Mouse (Mus musculus) heart, postnatal 4 days (tissue): ENCODE measurements around the gene Cryl1. TPM values are rescaled to one million over a fixed set of nuclear protein-coding genes. Genes with fewer than 3 reads are reported as not detected.

ENCODE experiments used
- DNase-seq: peaks from one replicate; pipeline ENCODE4 v3.0.0; 2021
- total RNA-seq, 2 experiments: library from RNA; stranded (reverse); gene quantifications; 2 replicates each; pipeline ENCODE4 v1.2.3; 2021

The Cryl1 gene
- total RNA-seq, 2 experiments from 2014 or later: 9.3 to 9.6 TPM

DNA sequence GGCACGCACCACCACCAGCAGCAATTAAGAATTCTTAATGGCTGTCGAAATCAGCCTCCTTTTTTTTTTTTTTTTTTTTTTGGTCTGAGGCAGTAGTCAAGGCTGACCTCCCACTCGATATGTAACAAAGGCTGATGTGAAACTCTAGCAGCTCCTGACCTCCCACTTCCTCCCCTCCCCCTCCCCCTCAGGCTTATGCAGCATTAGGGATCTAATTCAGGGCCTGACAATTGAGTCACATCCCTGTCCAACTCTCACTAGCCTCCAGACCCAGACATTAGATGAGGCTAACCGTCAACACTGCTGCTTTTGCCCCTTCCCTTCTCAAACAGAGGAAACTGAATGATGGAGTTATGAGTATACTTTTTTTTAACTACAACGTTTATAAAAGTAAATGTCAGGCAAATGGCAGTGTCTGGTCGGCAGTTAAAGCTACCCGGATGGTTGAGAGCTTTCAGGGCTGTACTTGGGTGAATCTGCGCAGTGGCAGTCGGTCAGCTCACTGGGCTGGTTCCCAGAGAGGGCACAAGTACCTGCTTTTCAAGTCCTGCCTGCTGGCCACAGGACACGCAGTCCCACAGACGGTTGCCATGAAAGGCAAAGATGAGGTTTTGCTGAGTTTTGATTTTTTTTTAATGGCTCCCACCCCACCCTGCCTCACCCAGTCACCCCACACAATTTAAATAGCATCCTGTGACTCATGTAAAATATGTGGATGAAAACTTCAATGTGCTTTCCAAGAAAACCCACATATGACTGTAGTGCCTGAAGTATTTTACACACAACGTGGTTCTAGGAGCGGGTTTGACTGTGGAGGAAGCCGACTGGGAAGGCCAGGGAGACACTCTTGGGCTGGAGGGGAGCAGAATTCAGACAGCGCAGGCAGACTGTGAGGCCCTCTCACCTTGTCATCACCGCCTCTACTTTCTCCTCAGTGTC is 81.4 kb downstream of the Cryl1 start:
- no peak for DNase-seq

DNA sequence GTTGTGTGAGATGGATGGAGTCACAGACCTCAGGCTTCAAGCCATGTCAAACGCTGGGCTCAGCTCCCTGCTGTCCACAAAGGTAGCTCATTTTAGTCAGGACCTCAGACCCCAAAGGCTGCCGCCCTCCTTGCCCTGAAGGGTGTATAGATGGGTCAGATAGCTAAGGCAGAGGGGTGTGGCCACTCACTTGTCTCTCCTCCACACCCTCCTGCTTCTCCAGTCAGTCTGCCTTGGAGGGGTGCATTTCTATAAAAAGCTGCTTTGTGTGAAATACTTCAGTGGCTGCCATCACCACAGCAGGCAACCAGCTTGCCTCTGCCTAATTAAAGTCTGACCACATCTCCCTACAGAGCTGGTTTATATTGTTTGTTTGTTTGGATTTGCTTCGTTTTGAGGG is 82.4 kb downstream of the Cryl1 start:
- no peak for DNase-seq

DNA sequence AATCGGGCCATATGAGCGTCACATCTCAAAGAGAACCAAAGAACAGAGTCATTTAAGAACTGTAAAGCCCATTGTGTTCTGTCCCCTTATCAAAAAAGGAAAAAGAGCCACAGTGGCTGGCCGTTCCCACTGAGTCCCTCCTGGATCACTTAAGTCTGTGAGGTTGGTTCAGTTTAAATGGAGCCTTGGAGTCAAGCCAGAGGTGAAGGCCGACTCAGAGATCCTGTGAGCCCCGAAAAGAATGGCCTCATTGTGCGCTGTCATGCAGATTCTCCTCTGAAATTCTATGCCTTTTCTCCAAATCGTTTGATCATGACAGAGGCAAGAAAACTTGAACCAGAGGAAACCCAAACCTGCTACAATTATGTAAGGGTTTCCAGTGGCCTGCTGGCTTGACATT is 82.8 kb downstream of the Cryl1 start:
- no peak for DNase-seq

DNA sequence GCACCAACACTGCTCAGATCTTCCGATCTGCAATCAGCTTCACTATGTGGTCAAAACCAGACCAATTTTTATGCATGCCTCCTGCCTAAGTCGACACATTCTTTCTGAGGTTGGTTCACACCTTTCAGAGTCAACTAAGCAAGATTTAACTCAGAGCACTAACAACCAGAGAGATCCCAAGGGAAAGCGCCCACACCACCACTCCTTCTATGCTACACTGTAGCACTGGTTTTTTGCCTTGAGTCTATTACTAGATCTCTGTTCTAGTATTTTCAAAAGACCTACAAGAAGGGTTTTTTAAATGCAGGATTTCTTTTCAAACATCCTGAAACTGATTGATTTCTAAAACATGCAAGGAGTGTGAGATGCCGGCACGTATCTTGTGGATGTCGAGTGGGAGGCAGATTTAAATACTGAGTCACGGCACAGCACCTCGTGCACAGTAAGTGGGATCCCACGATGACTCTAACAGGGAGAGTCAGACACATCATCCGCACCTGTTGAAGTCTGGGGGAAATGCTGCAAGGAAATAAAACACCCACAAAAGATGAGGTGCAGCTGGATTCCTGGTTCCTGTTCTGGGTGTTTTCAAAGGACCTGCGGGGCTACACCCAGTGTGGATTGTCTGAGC is 96.6 kb downstream of the Cryl1 start:
- DNase-seq: no peak

DNA sequence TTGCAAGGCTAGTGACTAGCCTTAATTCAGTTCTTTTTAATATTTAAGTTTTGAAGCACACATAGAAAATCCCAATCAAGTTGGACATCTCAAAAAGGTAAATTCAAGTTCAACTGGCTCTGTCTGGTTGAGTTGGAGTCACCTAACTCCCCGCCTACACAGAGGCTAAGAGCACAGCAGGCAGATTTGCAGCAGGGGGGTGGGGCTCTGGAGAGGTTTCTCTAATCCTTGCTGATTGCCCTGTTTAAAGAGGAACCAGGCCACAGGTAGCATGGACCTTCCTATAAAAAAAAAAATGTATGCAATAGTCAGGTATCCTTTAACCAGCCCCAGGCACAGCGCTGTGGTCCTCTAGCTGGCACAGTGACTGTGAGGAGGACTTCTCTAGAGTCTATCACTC is 97.8 kb downstream of the Cryl1 start:
- DNase-seq: no peak

DNA sequence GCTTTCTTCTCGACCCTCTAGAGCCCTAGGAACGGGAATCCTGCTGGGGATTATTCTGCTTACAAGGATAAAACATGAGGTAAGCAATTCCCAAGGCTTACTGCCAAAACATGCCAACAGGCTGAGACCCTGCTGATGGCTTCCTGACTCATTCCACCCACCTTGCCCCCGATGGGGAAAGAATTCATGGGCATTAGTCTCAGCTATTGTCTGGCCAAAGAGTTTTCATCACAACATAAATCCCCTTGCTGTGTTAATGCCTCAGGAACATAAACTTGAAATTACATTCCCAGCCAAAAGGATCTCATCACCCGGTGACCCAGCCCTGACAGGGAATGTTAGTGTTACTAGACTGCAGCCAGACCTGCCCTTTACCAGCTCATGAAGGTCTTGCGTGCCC is 100.7 kb downstream of the Cryl1 start:
- no peak for DNase-seq

DNA sequence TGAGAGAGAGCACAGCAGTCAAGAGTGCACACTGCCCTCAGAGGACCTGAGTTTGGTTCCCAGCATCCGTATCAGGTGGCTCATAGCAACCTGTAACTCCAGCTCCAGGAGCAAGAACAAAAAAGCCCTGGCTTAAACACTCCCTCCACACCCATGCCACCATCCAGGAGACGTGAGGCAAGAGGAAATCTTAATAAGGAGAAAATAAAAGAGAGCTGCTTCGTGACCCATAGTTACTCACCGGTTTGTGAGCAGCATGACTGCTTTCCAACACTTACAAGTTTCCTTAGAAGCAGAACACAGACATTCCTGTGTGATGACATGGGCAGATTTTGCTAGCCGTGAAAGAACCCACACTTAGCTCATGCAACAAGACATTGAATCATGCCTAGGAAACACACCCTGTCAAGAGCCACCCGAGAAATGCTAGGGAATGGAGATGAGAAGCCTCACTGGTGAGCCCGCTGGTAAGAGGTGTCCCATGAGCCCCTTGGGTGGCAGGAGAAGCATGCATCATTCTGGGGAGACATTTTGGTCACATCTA is 106.9 kb downstream of the Cryl1 start:
- no peak for DNase-seq

DNA sequence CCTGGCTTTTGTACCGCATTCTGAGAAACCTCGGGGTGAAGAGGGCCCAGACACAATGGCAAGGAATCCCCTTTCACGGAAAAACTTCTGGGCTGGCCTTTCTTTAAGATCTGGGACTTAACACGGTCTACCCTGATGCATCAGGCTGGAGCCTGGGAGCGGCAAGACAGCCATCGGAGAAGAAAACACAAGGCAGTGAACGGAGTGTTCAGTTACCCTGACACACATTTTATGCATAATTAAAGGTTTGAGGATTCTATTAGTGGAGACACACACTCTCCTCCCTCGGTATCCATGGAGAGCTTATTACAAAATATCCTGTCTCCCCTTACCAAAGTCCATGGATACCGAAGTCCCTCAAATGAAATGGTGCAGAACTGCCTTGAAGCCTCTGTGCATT is 109.2 kb downstream of the Cryl1 start:
- no peak for DNase-seq

DNA sequence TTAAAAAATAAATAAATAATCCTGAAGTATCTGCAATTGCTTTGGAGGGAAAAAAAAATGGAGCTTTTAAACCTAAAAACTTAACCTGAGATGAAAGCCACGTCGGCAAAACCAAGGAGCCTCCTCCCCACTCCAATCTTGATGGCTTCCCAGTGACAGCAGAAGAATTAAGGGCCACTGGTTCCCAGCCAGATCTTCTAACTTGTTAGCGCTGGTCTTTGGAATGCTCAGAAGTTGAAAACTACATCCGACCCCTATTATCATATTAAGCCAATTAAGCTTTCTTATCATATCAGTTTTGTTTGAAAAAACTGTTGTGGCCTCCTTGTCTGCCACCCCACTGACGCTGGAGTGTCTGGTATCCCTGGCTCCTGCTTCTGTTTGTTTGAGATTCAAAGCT is 114.5 kb downstream of the Cryl1 start:
- DNase-seq: no peak

DNA sequence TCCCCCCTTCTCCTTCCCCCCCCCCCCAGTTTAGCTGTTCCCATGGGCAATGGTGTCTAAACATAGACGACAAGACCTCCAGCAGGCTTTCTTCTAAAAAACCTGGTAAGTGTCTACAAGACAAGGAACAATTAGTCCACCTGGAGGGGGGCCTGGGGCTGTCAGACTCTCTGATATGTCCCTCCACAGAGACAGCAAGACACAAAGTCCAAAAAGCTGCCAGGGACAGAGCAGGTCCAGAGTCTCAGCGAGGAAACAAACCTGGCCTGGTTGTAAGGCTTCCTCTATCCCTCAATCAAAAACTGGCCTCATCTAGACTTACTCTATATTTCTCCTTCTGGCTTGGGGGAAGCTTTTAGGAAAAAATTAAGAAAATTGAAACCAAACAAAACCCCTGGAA is 115.7 kb downstream of the Cryl1 start:
- no peak for DNase-seq

DNA sequence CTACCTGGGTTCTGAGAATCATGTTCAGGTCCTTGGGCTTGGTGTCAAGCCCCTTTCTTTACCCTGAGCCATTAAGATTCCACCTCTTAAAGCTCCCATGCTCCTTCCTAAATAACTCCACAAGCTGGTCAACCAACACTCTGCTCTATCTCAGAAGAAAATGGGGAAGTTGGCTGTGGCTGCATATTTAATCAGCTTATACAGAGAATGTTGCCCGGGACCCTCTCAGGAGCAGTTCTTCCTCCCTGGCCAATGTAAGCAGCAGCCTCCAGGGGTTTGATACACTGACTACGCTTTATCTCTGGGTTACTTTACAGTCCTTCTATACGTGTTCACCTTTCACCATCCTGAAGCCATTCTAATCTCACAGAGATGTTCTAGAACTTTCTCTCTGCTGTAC is 117.5 kb downstream of the Cryl1 start:
- no peak for DNase-seq

DNA sequence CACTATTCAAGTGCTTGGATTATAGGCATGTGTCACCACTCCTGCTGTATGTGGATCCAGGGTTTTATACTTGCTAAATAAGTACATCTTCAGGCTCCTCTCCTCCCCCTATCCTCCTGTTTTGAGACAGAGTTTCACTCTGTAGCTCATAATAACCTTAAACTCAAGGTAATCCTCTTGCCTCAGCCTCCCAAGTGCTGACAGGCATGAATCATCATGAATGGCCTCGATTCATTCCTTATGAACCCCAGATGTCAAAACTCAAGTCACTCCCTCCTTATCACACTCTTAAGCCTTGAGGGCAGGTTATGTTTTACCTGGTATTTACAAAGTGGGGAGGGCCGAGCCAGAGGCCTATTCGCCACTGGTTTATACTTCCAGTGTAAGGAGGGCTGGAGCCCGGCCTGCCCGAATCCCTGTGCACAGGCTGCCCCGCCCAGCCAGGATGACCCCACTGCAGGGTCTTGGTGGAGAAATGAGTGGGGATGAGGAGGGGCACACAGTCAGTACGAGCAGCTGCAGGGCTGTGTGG is 121.8 kb downstream of the Cryl1 start:
- no peak for DNase-seq

DNA sequence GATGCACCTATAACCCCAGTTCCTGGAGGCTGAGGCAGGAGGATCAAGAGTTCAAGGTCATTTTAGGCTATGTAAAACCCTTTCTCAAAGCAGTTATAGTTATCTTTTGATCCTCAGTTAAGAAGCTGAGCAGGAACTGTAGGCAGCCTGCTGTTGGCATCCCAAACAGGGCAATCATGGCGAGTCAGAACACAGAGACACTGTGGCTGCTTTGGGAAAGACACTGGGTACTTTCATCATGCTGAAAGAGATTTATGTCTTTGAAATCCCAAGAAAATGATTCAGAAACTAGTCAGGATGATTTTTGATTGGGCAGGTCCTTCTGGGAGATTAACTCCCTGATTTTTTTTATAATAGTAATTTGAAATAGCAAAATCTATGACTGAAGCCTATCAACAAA is 126.0 kb downstream of the Cryl1 start:
- DNase-seq: no peak

DNA sequence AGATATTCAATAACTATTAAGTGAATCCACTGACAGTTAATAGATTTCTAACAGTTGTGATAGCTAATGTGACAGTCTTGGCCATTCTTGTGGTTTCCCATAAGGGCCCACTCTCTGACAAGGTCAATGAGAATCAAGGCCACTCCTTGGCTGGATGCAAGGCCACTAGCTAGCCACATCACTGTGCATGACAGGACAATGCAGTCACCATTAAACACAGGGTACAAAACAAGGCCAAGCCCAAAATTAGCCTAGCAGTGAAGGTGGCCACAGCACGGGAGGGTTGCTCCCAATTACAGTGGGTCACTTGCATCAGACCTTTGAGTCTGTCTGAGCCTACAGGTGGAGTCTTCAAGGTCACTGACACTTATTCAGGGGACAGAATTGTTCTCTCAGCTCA is 126.5 kb downstream of the Cryl1 start:
- no peak for DNase-seq

DNA sequence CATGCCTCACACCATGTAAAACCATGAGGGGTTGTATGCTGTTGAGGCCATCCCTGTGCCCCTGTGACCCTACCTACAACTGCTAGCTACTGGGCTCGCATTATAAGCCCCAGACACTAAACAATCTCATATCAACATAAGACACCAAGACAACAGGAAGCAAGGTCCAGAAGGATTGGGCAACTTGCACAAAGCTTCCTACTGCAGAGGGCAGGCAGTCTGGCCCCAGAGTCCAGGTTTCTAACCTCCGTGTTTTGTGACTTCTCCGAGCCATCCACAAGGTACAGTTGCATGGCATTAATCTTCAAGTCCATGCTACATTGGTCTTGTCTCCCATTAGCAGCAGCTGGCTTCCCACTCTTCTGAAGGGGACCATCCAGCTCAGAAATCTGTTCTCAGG is 129.4 kb downstream of the Cryl1 start:
- no peak for DNase-seq

DNA sequence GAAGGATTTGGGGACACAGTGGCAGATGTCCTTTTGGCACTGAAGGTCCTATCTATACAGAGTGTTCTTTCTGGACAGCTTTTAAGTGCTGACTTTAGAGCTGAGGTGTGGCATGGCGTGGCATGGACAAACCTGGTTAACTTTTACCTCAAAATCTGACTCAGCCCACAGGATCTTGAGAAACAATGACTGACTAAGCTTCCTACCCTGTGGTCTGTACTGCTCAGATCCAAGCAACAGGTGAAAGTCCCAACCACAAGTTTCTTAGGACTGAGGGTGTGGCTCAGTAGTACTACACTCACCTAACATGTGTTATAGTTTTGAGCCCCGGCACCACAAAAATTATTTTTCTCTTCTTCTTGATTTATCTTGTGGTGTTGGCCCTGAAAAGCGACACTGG is 130.0 kb downstream of the Cryl1 start:
- DNase-seq: no peak

DNA sequence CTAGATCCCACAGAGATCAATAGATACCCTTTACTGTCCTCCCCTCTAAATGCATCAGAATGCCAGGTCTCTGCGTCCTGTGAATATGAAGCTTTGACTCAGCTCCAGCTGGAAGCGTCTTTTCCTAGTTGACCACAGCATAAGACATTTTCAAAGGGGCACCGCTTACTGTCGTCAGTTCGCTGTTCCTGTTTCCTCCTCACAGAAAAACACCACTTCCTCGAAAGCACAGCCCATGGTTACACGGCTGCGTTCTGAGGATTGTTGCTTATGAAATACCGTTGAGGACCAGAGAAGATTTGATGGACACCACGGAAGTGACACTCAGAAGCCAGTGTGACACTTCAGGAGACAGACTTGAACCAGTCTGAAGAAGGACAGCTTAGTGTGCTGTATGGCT is 134.4 kb downstream of the Cryl1 start:
- DNase-seq: no peak

DNA sequence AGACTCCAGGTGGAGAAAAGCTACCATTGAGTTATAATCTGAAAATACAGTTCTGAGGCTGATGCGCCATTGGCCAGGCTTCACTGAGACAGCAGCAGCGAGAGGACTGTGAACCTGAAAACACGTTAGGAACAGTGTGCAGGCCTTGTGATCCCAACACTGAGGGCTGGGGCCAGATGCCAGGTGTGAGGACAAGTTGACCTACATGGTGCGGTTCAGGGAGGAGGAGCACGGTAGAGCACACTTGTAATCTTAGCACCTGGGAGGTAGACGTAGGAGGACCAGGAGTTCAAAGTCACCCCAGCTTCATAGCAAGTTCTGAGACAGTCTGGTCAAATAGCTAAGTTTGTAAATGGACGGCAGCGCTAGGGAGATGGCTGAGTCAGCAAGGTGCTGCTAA is 139.0 kb downstream of the Cryl1 start:
- DNase-seq: no peak

DNA sequence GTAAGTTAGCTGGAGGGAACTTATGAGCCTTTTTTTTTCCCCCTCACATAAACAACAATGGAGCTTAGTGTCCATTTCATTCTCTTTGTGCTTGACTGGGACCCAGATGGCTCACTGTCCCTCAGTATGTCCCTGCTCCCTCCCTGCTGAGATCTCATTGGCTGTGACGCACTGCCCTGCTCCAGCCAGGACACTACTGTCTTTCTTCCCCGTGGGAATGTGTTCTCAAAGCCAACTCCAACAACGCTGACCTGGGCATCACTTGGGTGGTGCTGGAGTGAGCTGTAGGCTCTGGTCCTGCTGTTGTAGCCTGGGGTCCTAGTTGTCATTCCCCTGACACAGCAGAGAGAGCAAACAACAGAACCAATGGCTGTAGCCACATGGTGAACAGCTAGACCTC is 149.7 kb downstream of the Cryl1 start:
- no peak for DNase-seq

DNA sequence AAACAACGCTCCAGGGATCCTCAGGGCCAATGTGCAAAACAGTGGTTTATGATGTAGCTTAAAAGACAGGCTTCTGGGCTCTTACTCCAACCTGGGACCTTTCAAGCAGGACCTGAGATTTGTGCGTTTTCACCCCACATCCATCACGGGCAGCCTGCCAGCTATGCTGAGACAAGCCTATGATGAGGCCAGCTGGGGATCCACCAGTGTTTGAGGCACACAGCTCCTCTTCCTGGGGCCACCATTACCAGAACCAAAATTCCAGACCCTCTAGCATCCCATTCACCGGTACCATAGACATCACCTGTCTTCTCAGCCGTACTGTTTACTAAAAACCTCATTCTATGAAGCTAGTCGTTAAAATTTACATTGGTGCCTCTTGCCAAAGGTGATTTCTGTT is 151.8 kb downstream of the Cryl1 start:
- DNase-seq: no peak

DNA sequence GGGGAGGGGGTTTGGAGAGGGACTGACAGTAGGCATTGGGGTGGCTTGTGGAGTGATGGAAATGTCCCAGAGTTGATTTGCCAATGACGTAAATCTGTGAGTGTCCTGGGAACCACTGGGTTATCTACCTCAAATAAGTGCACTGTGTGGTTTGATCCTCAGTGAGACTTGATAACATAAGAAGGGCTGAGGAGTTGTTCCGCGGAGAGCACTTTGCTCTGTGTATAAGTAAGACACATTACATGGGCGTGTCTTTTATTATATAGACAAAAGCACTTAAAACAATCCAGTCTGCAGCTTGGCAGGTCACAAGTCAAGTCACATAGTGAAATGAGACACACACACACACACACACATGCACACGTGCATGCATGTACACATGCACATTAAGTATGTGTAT is 155.4 kb downstream of the Cryl1 start:
- no peak for DNase-seq

DNA sequence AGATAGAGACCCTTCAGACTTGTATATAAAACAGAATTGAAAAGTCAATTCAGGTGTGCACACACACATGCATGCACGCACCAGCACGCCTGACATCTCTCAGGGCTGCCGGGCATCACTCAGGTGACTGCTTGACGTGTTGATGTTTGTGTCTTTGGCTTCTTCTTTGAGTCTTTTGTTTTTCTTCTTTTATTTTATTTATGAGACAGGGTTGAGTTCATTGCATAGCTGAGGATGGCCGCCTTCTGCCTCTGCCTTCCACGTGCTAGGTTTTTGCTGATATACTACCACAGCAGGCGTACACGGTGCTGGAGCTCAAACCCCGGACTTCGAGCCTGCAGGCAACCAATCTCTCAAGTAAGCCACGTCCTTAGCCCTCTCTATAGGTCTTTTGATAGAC is 163.1 kb downstream of the Cryl1 start:
- DNase-seq: no peak

DNA sequence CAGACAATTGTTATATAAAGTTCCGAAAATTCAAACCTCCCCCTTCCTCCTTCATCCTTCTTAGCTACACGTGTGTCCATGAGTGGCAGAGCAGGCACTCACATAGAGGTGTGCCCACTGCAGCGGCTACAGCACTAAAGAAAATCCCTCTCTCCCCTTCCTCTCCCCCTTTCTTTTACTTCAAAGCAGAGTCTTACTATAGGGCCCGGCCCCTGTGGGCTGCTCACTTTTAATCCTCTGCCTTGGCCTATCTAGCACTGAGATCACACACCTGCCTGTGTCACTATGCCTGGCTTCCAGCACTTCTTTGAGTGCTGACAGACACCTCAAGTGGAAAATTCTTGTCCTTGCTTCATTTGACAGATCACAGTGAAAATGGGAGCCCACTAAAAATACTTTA is 163.6 kb downstream of the Cryl1 start:
- DNase-seq: no peak
